Mouse (Mus musculus) frontal cortex, postnatal 14 days (tissue): ENCODE measurements around the gene Rbm12.
A peak's percentile ranks its signal among the peaks of the same experiment; 100 is the strongest.
"Not testable (repeated sequence)": the region's sequence is repeated elsewhere in the genome, so short reads cannot be mapped to it uniquely, and the experiment has no call there.

Experiments used
- DNase-seq, 2 experiments: peaks; one replicate each; pipeline ENCODE4 v3.0.0; 2022; ENCODE audit warnings: low spot score in 2 of 2

Rbm12 gene

DNA sequence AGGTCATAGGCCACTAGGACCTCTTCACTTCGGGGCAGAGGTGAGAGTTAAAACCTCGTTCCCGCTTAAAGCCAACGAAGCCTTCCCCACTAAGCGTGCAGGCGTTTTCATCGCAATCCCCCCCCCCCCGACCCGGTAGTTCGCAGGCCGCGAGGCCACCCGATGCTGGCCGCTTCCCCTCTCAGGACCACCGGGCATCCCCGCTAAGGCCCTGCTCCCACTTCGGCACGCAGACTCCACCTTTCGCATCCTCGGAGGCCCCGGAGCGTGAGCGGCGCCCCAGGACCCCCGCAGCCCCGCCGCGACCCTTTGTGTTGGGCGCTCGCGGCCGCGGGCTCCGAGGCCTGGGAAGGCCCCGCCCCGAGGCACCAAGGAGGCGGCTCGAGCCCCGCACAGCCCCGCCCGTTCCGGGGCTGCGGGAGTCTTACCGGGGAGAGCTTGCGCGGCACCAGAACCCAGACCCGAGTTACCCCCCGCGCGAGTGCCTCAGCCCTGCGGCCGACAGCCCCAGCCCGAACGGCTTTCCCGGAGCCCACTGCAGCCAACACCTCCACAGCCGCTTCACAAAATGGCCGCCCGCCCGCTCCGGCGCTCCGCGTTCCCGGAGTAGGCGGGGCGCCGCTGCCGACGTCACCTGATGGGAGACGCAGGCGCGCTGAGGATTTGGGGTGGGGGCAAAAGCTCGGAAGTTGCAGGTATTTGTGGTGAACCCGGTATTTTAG lies at the start of gene Rbm12, which contains the start of gene Cpne1:
Gene Rbm12, minus strand, starts transcription at position 621 of the 722 bp plus-strand sequence.
Gene Cpne1, minus strand, starts transcription at position 608 of the 722 bp plus-strand sequence.
- DNase-seq, result peak; percentile 77 to 88

DNA sequence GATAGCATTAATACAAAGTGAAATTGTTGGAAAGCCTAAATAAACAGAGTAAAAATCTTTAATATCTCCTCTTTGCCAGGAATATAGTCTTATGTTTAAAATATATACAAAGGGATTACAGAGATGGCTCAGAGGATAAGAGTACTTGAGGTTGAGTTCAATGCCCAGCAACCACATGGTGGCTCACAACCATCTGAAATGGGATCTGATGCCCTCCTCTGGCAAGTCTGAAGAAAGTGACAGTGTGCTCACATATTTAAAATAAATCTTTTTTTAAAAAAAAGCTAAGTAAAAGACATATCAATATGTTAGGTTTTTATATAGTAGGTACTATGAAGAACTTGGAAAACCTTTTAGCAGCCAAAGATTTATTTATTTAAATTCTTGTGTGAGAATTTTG lies 39.8 kb upstream of the Rbm12 start:
- no peak for DNase-seq

DNA sequence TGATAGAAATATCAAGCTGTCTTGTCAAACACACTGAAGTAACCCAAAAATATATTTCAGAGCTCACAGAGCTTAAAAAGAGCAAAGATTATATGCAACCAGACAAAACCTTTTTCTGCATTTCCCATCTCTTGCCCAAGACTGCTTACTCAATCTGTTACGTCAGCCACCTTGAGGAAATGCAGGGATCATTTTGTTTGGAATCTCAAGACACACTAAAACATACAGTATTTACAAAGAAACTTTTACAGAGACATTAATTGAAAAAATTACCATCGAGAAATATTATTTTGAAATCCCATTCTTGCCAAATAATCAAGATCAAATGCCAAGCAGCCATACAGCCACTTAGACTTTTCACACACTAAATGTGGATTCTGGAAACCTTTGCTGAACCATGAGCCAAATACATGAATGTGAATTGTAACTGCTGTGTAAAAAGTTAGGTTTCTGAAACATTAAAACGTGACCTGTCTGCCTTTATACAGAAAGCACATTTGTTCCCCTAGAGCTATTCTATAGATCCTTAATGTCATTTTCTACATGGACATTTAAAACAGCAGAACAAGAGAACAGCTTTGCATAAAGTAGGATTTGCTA lies 35.6 kb upstream of the Rbm12 start:
- DNase-seq, result no peak

DNA sequence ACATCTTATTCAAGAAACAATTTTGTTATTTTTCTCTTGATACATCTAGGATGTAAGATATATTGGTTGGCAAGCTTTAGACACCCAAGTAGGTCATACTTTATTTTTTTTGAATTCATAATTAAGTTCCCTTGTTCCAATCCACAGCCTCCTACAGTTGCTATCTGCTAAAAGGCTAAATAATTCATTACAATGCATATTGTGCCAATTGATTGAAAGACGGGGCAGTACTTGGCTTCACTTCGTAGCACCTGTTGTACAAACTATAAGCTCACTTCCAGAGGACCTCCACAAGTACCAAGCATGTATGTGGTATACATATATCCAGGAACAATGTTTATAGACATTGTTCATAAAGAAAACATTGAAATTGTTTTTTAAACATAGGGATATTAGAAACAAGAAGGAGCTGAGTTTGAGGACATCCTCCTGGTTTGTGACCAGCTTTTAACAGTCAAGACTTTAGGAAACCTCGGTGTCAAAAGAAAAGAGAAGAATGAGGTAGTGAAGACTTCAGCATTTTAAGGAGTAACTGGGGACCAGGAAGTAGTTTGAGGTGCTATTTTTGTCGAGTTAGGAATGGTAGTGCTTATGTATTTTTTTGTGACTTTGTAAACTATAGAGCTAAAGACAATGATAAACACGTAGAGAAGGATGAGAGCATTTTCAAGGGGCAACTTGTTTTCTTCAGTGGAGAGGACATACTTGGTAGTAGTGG lies 34.7 kb upstream of the Rbm12 start:
- DNase-seq, result no peak

DNA sequence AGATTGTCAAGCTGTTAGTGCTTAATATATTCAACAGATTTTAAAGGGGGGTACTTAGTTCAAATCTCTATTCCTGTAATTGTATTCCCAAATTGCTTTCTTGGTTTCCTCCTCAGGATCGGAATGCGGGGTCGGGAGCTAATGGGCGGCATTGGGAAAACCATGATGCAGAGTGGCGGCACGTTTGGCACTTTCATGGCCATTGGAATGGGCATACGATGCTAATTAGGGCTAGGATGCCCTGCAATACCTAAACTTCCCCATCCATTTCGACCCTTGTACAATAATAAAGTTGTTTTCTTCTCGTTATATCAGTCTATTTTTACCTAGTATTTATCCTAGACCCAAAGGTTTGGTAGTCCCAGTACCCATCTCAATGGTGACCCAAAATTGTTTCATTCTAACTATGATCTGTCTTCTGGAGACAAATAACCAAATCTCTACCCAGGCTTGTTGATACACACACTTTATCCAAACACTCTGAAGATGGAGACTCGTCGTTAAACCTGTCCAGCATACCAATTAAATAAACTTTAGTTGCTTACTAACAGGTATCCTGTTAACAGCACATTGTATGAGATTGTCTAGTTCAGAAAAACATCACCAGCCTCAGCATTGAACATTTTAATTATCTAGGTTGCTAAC lies 33.8 kb upstream of the Rbm12 start:
- DNase-seq, result no peak

DNA sequence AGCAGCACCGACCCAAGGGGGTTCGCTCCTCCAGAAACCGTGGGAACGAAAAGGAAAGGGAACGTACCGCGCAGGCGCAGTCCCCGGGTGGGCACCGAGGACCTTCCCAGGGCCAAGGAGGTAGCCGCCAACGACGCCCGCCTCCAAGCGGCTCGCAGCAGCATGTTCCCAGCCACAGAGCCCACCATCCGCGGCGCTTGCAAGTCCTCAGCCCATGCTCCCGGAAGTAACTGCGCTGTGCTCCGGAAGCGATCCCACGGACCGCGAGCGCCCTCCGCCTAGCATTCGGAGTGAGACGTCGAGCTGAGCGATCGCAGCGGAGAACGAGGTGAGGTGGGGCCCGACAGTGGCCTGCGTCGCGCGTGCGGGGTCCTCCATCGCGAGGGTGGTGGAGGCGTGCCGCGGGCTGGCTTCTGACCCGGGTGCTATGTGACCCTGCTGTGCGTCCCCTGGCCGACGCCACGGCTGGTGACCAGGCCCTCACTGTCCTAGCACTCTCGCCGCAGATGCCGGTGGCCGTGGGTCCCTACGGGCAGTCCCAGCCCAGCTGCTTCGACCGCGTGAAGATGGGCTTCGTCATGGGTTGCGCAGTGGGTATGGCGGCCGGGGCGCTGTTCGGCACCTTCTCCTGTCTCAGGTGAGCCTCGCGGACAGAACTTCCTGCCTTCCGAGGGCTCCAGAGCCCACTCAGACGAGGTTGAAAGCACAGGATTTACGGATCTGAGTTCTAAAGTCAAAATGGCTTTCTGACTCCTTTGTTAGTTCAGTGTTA lies 32.4 kb upstream of the Rbm12 start, which contains the start of the genes Romo1 and Nfs1:
Gene Romo1, plus strand, starts transcription at position 87 of the 772 bp plus-strand sequence.
Gene Nfs1, minus strand, starts transcription at position 234 of the 772 bp plus-strand sequence.
- DNase-seq, result peak; percentile 90 to 94

DNA sequence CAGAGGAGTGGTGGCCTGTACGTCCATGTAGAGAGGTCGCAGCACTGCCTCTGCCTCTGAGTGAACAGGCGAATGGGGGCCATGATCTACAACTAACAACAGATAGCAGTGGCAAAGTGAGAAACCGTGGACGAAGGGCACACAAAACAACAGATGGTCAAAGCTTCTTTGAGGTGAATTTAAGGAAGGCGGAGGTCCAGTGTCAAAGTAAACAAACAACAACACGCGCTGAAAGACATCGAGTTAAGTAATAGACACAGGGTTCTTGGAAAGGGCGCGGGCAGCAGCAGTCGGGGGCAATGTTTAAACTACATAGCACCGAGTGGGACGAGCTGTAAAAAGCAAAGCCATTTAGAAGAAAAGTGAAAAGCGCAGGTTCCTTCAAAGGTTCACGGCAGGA lies 31.6 kb upstream of the Rbm12 start:
- no peak for DNase-seq

DNA sequence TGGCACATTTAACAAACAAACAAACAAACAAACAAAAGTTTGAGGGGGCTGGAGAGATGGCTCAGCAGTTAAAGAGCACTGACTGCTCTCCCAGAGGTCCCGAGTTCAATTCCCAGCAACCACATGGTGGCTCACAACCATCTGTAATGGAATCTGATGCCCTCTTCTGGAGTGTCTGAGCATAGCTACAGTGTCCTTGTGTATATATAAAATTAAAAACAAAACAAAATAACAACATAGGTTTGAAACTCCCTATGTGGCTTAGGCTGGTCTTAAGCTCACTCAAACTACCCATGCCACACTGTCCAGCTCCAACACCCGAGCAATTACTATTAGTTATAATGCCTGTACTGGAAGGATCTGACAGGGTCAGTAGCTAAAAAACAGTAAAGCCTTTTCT lies 31.0 kb upstream of the Rbm12 start:
- no peak for DNase-seq

DNA sequence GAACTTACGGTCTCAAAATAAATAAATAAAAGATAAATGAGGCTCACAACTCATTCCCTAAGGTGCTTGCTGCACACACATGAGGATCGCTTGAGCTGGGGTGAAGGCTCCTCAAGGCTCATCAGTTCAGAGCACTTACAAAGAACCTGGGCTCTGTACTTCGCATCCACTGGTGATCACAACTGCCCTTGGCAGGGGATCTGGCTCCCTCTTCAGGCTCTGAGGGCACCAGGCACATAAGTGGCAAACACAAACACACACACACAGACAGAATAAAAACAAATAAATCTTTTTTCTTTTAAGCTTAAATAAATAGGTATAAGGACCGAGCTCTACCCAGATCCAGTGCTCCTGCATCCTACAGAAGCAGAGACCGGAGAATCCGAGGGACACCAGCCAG lies 23.9 kb upstream of the Rbm12 start:
- DNase-seq, result no peak

DNA sequence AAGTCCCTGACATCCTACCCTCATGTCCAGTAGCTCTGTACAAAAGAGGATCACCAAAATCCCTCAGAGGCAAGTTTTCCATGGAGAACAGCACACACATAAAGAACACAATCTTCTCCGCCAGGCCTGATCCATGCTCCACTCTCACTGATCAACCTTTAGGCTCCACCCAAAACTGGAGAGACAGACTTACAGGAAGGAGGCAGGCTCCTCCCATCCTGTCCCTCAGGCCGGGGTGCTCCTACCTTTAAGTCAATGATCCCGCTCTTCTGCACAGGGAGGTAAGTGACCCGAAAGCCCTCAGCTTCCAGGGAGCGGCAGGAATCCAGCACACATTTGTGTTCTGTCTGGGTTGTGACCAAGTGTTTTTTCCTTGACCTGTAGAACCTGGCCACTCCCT lies 22.4 kb upstream of the Rbm12 start:
- DNase-seq, result no peak

DNA sequence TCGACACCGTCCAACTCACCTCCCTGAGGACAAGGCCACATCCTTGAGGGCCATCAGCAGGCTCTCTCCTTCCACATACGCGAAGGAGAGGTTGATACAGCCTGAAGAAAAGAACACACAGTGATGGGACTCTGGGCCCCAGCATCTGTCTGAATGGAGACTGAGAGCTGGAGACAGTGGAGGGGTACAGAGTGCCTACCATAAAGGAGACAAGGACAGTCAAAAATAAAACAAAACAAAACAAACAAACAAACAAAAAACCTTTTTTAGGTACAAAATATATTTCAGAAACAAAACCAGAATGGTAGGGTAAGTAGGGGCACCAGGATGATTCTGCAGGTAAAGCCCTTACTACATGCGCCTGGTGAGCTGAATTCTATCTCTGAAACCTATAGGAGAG lies 15.2 kb upstream of the Rbm12 start, which contains the start of gene Gm28036:
Gene Gm28036, minus strand, starts transcription at position 101 of the 400 bp plus-strand sequence.
- no peak for DNase-seq

DNA sequence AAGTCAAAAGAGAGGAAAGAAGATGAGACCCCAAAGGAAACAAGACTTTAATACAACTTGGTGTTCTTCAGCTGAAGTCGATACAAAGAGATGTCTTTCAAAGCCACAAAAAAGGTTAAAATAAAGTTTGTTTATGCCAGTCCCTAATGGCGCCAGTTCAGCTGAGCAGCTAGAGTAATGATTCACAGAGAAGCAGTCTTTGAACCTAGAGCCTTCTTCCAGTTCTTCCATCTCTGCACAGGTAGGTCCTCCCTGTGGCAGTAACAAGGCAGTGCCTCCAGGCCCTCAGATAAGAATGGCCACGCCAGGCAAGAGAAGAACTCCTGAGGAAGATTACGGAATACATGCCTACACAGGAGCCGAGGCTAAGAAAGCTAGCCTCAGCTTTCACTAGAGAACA lies 12.0 kb upstream of the Rbm12 start:
- DNase-seq, result no peak

DNA sequence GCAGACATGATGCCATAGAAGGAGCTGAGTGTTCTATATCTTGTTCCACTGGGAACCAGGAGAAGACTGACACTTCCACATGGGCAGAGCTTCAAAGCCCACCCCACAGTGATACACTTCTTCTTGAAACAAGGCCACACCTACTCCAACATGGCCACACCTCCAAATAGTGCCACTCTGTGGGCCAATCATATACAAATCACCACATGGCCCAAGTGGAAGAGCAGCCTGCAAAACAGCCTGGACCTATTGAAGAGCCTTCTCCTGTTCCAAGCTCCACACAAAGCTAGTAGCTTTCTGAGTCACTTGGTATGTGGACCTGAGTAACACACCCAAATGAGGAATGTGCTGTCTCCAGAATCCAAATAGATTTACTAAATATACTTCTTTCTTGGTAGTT lies 7.8 kb upstream of the Rbm12 start:
- no peak for DNase-seq

DNA sequence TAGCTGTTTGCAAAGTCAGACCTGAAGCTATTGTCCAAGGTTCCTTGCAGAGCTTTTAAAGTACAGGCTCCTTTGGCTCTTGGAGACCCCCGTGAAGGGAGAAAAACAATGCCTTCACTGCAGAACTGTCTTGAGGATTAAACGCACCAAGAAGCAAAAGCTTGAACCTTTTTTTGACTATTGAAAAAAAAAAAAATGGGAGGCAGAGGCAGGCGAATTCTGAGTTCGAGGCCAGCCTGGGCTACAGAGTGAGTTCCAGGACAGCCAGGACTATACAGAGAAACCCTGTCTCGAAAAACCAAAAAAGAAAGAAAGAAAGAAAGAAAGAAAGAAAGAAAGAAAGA lies 274 bp upstream of the Rbm12 start:
- not testable (repeated sequence) for DNase-seq

DNA sequence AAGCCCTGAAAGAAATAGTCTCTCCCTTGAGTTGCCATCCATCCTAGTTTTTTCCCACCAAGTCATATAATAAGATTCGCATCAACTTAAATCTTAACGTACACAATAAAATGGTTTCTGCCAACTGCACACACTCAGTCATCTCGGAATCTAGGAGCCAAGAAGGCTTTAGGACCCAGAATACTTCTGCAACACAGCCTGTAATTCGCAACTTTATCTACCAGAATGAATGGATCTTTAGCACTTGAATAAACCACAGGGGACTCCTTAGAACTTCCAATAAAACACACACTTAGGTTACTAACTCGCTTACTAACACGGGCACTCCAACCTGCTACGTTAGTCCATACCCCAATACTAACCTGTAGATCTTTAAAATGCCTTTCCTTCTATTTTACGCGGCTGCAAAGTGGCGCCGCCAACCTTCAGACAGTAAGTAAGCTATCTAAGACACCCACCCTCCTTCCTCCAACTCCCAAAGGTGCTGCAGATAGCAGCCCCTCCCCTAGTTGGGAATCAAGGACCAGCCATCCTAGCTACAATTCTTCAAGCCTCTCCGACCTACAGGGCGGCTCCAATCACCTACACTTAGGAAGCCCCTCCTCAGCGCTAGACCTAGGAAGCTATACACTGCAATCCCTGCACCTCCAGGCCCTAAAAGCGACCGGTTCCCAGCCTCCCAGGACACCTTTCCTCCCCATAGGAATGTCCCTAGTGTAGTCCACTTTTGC lies 986 bp downstream of the Rbm12 start:
- peak in 1 of 2 experiments; percentile 14 for DNase-seq

DNA sequence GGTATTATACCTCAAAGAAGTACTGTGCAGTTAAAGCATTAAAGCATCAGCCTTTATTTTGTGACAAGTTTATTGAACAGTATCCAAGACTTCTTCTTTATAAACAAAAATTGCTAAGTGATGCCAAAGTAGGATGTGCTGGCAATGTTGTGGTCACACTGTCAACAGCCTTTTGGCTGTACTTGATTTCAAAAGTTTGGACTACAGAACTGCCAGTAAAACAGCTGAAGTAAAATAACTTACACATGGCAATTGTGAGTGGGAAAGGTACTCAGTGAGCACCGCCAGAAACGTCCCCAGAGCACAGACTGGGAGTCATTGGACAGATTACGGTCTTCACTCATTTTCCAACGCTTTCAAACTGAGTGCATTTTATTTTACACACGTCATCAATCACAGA lies 19.9 kb downstream of the Rbm12 start:
- DNase-seq, result no peak

DNA sequence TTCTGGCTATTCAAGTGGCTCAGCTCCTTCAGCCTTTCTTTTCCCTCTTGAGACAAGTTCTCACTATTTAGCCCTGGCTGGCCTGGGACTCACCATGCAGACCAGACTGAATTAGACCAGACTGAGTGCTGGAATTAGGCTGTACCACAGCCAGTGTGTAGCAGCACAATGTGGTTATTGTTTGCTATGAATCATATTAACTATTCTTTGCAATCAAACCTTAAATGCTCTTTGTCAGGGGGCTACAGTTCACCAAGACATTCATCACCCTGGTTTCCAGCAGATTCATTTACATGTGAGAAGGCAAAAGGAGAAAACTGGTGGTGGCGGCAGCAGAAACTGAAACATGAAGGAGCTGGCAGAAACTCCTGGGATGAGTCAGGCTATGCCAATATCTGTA lies 22.0 kb downstream of the Rbm12 start:
- DNase-seq, result no peak

DNA sequence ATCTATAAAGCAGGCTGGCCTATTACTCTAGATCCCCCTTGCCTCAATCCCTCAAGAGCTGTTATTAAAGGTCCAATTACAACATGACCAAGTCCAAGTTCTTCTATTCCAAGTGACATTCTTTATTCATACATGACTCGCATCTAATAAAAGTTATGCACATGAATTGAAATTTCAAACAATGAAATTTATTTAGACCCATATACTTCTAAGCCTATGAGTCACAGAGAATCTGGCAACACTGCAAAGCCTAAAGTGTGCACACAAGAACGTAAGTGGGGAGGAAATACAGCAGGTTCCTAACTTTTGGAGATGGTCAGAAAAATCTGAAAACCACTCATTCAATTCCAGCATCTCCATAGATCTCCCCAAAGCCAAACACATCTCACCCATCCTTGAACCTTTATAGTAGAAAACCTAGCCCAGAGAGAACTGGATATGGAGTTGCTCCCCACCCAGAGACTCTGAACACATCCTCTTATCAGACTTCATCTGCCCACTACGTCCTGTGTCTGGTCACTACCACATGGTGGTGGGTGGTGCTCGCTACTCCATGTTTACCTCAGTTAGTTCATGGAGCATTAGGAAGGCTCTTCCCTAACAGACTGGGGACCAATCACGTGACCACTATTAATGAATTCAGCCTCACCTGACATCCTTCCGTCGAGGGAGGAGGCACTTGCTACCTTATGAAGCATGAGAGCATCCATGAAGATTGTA lies 24.2 kb downstream of the Rbm12 start:
- no peak for DNase-seq

DNA sequence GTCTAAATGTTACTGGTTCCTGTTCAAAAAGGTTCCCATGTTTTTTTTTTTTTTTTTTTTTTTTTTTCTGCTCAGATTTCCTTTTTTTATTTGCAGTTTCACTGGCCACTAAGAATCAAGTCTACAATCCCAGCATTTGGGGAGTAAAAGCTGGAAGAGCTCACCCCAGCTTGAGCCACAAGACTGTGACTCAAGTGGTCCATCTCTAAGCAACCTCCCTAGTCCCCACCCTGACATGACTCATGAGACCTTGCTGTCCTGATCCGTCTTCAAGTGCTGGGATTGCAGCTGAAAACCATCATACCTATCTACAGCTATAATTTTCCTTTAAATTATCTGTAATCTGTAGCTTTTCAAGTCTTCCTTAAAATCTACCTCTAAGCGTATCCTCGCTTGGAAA lies 27.2 kb downstream of the Rbm12 start:
- no peak for DNase-seq

DNA sequence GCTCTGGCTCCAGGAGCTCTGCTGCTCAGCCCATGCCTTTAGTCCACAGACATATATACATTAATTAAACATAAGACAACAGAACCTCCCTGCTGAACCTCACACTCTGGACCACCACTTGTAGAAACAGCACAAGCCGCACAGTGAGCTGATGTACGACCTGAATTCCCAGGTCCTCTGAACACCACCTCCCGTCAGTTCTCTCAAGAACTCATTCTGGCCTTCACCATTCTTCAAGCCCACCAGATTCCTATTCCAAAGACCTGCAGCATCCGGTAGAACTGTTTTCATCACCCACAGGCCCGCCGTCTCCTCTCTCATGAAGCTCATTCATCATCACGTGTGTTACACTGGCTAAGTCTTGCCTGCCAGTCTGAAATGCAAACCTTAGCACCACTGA lies 31.4 kb downstream of the Rbm12 start:
- no peak for DNase-seq
